Mouse (Mus musculus) heart, postnatal 0 days (tissue): ENCODE measurements around the gene Cers5. TPM values are rescaled to one million over a fixed set of nuclear protein-coding genes. Genes with fewer than 3 reads are reported as not detected.
"Not testable (repeated sequence)": the region's sequence is repeated elsewhere in the genome, so short reads cannot be mapped to it uniquely, and the experiment has no call there.

ENCODE experiments used
- ATAC-seq: fragments of 200-750 bp; cut with Nextera tagmentation; 2 replicates; pipeline ENCODE4 v1.8.0; 2017; ENCODE audit warnings: low read depth, moderate number of reproducible peaks, moderate library complexity; ENCODE audit not compliant: insufficient read depth
- DNase-seq: peaks from one replicate; pipeline ENCODE4 v3.0.0-alpha.2; 2016; ENCODE audit warnings: low spot score
- H3K27ac ChIP-seq: fragments of 300-500 bp; sonication (generic); 2 replicates; pipeline ENCODE4 v1.5.1; 2014; ENCODE audit warnings: low read depth, mild to moderate bottlenecking
- H3K27me3 ChIP-seq: fragments of 300-500 bp; sonication (generic); 2 replicates; pipeline ENCODE4 v1.6.1; 2014; ENCODE audit warnings: low read length, mixed read lengths; ENCODE audit not compliant: control insufficient read depth, insufficient read depth
- H3K36me3 ChIP-seq: fragments of 300-500 bp; sonication (generic); replicated peaks from 2 replicates; pipeline ENCODE4 v1.6.1; 2014; ENCODE audit warnings: low read length, mixed read lengths; ENCODE audit not compliant: control insufficient read depth, insufficient read depth
- H3K4me1 ChIP-seq: fragments of 300-500 bp; sonication (generic); 2 replicates; pipeline ENCODE4 v1.6.1; 2014; ENCODE audit warnings: antibody characterized with exemption; ENCODE audit not compliant: control insufficient read depth, insufficient read depth
- H3K4me2 ChIP-seq: fragments of 300-500 bp; sonication (generic); 2 replicates; pipeline ENCODE4 v1.6.1; 2014; ENCODE audit warnings: low read depth, mild to moderate bottlenecking, low read length, moderate library complexity
- H3K4me3 ChIP-seq: fragments of 300-500 bp; sonication (generic); 2 replicates; pipeline ENCODE4 v1.5.1; 2014; ENCODE audit warnings: low read depth, low read length
- H3K9ac ChIP-seq: fragments of 300-500 bp; sonication (generic); replicated peaks from 2 replicates; pipeline ENCODE4 v1.6.1; 2014; ENCODE audit warnings: low read depth, low read length, mixed read lengths
- H3K9me3 ChIP-seq: fragments of 300-500 bp; sonication (generic); replicated peaks from 2 replicates; pipeline ENCODE4 v1.6.1; 2016; ENCODE audit warnings: low read length; ENCODE audit not compliant: control insufficient read depth
- CTCF ChIP-seq: IDR thresholded peaks from 2 replicates; pipeline ENCODE4 v1.5.1; 2016; ENCODE audit warnings: antibody characterized with exemption, control low read depth, low read depth
- EP300 ChIP-seq: IDR thresholded peaks from 2 replicates; pipeline ENCODE4 v1.6.1; 2016; ENCODE audit warnings: antibody characterized with exemption, low read depth
- WGBS: fragments of 180-500 bp; shearing (Covaris S2); extraction: QIAGEN DNeasy Blood & Tissue Kit; methylation state at CpG from one replicate; pipeline ENCODE4 v1.1.7; 2014; 5-methylcytosine and 5-hydroxymethylcytosine counted together
- polyA plus RNA-seq: library from polyadenylated mRNA; unstranded; fragments of >200 nt; fragmentation: Nextera tagmentation; extraction: Ambion mirVana; gene quantifications from 2 replicates; pipeline ENCODE4 v1.2.1, GENCODE M21; 2015
- total RNA-seq: library from RNA; depleted of rRNA; stranded (reverse); fragments of >200 nt; gene quantifications from 2 replicates; pipeline ENCODE4 v1.2.3, GENCODE M21; 2014; ENCODE audit warnings: low replicate concordance; rRNA removed

Cers5 gene
- total RNA-seq (51.6 and 58.7 TPM in 2 replicates), polyA plus RNA-seq (37.4 and 38.9 TPM in 2 replicates)

DNA sequence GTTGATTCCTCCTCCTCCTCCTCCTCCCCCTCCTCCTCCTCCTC lies at the start of gene Cers5:
Cers5 (minus strand) TSS at position 5 of the 44 bp plus-strand sequence.
- ATAC-seq, DNase-seq, H3K27me3 ChIP-seq, H3K4me1 ChIP-seq, H3K36me3 ChIP-seq, H3K9me3 ChIP-seq: not testable (repeated sequence)
- Histone ChIP-seq H3K27ac (peak within 1 kb of the TSS; percentile 81), H3K4me2 (peak within 1 kb of the TSS; percentile 77), H3K4me3 (peak within 1 kb of the TSS; percentile 73), H3K9ac (peak within 1 kb of the TSS; percentile 73)

DNA sequence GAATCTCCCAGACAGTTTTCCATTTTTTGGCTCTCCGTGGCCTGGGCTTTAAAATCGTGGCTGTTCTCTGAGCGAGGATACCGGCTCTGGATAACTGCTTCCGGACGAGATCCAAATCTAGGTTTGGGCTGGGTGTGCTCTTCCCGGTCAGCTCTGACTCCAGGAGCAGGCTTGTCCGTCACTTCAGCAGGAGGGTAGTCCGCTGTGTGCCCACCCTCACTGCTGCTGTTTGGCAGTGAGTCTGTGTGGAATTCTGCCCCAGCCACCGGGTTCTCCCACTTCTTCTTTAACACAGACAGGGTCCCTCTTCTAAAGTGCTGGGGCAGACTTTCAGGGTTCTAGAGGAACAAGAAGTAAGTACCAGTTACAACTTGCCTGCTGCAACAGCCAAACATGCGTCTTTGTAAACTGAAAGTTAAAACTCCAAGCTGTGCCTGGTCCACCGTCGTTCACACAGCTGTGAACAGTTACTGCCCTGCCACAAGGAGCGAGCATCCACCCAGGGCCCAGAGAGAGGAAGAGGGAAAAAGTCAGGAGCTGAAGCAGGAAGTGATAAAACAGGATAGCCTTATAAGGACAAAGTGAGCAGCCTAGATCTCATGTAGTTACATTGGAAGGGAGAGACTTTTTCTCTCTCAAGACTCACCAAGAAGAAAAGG lies 47.1 kb upstream of the Cers5 start:
- WGBS = 9% methylated on average over 14 of the region's 14 CpGs
- TF ChIP-seq EP300 (no peak), CTCF (0 out of 2 replicates have a peak, but pooled peaks have one; percentile 14)
- peak overlapping the region; percentile 54 for H3K4me3 ChIP-seq
- peak overlapping the region; percentile 65 for H3K4me2 ChIP-seq
- 0 out of 2 replicates have a peak, but pooled peaks cover 4% of the 10 kb centered on the region for H3K36me3 ChIP-seq
- peak overlapping the region; percentile 61 for H3K9ac ChIP-seq
- H3K27me3 ChIP-seq = no peaks in the 10 kb centered on the region
- ATAC-seq (peak; percentile 59), DNase-seq (peak; percentile 81)
- no peaks in the 10 kb centered on the region for H3K4me1 ChIP-seq
- H3K27ac ChIP-seq = peak overlapping the region; percentile 87
- no peaks in the 10 kb centered on the region for H3K9me3 ChIP-seq

DNA sequence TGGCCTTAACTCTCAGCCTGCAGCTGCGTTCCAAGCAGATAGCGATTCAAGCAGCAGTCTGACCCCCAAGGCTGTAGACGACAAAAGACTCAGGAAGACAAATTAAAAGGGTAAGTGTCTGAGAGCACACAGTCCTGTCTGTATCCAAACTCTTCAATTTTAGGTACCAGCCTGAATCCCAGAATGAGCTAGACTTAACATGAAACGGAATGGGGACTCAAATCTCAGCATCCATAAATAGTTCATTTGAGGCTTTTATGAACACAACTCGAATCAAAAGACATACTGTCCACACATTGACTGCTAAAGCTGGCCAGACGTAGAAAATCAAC lies 46.4 kb upstream of the Cers5 start:
- H3K27ac ChIP-seq = peak overlapping the region; percentile 87
- H3K4me1 ChIP-seq = no peaks in the 10 kb centered on the region
- TF ChIP-seq CTCF (no peak), EP300 (no peak)
- H3K9ac ChIP-seq = peak overlapping the region; percentile 61
- no peaks in the 10 kb centered on the region for H3K27me3 ChIP-seq
- H3K4me3 ChIP-seq = peak overlapping the region; percentile 54
- WGBS = 9% methylated on average over 6 of the region's 6 CpGs
- no peaks in the 10 kb centered on the region for H3K9me3 ChIP-seq
- DNase-seq (no peak), ATAC-seq (no peak)
- H3K36me3 ChIP-seq = 0 out of 2 replicates have a peak, but pooled peaks cover 4% of the 10 kb centered on the region
- peak overlapping the region; percentile 65 for H3K4me2 ChIP-seq

DNA sequence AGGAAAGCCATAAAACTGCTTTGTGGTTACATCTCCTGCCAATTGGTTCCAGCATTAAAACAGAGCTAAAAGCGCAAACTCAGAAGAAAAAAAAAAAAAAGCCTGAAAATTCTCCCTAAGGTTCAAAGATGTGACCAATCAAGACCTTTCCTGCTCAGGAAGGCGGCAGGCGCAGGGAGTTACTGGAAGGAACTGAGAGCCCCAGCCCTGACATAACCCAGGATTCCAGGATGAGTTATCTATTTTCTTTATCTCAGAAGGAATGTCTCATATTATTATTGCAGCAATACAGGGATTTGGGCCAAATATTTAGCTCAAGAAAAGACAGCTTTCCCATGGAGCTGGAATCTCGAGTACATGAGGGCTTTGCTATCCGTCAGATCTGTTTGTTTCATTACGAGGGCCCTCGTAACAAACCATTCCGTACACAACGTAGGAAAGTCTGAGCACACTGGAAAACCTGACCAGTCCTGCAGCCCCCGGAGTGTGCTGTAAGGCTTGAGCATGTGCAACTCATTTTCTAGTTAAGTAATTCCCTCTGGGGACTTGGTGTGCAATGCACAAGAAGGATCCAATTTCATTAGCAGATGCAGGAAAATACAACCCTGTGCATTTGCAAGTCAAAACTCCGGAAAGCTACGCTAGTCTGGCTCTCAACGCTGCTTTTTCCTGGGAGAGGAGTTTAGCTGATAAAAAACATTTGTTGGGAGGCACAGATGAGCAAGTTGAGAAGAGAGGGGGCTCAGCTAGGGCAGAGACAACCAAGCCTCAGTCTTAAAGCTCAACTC lies 45.8 kb upstream of the Cers5 start:
- Histone ChIP-seq H3K4me2 (peak overlapping the region; percentile 65), H3K4me1 (no peaks in the 10 kb centered on the region), H3K4me3 (peak overlapping the region; percentile 54), H3K9me3 (no peaks in the 10 kb centered on the region), H3K36me3 (0 out of 2 replicates have a peak, but pooled peaks cover 9% of the 10 kb centered on the region), H3K9ac (peak overlapping the region; percentile 61), H3K27ac (peak overlapping the region; percentile 87), H3K27me3 (no peaks in the 10 kb centered on the region)
- DNase-seq = peak; percentile 63
- TF ChIP-seq EP300 (no peak), CTCF (no peak)
- WGBS = 15% methylated on average over 13 of the region's 13 CpGs
- ATAC-seq = peak; percentile 56; the same call in 1 of the 2 replicates

DNA sequence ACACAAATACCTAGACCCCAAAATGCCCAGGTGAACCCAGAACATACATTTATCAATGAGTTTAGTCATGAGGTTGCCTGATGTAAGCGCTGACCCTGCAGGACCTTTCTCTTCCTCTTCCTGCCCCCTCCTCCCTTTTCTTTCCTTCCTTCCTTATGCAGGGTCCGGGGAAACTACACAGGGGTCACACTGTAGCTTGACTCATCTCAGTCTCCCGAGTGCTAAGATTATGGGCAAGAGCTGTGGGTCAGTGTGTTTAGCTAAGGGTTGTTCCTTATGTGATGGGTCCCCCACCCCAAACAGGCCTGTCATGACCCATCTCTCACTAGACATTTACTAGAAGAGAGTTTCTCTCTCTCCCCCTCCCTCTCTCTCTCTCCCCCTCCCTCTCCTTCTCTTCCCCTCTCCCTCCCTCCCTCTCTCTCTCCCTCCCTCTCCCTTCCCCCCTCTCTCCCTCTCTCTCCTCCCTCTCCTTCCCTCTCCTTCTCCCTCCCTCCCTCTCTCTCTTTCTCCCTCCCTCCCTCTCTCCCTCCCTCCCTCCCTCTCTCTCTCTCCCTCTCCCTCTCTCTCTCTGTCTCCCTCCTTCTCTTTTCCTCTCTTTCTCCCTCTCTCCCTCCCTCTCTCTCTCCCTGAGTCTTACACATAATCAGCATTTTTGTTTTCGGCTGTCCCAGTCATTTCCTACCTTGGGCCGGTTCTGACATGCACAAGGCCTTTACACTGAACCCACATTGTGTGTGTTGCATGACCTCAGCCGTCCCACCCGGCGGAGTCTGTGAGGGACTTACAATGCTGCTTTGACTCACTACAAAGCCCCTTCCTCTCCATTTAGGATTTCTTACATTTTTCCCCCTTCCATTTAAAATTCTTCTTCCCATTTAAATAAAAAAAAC lies 44.9 kb upstream of the Cers5 start:
- 41% methylated on average over 8 of the region's 8 CpGs for WGBS
- Histone ChIP-seq H3K9me3 (no peaks in the 10 kb centered on the region), H3K36me3 (0 out of 2 replicates have a peak, but pooled peaks cover 10% of the 10 kb centered on the region), H3K4me3 (peak overlapping the region; percentile 54), H3K27me3 (no peaks in the 10 kb centered on the region), H3K9ac (0 out of 2 replicates have a peak overlapping the region, but pooled peaks have one; percentile 61), H3K4me1 (no peaks in the 10 kb centered on the region), H3K27ac (peak overlapping the region; percentile 87), H3K4me2 (peak overlapping the region; percentile 65)
- DNase-seq (no peak), ATAC-seq (no peak)
- no peak for TF ChIP-seq EP300
- 0 out of 2 replicates have a peak, but pooled peaks have one; percentile 2 for TF ChIP-seq CTCF
